Mouse (Mus musculus) CH12.LX (cell line): Measurements from ENCODE around the gene Irf2.

Experiments
- CHD2 ChIP-seq: IDR thresholded peaks from 2 replicates; pipeline ENCODE4 v1.6.1; 2011; ENCODE audit warnings: low read length, improper control_type of control experiment
- CTCF ChIP-seq, 2 experiments: IDR thresholded peaks in 1 of 2; conservative IDR thresholded peaks in 1 of 2; 2 replicates each; pipeline ENCODE4 v1.5.1; 2011 to 2012; ENCODE audit warnings: low read depth in 2 of 2, low read length in 2 of 2, improper control_type of control experiment in 1 of 2, inconsistent platforms in 1 of 2, mild to moderate bottlenecking in 1 of 2, moderate library complexity in 1 of 2
- E2F4 ChIP-seq: IDR thresholded peaks from 2 replicates; pipeline ENCODE4 v1.6.1; 2011; ENCODE audit warnings: low read depth, low read length, improper control_type of control experiment; ENCODE audit not compliant: insufficient replicate concordance
- ELF1 ChIP-seq: IDR thresholded peaks from 2 replicates; pipeline ENCODE4 v1.6.1; 2014; ENCODE audit warnings: low read depth, mild to moderate bottlenecking, inconsistent platforms, low read length, improper control_type of control experiment
- ETS1 ChIP-seq: conservative IDR thresholded peaks from 2 replicates; pipeline ENCODE4 v1.6.1; 2012; ENCODE audit warnings: low read depth, mild to moderate bottlenecking, inconsistent platforms, low read length, improper control_type of control experiment, moderate library complexity
- MAX ChIP-seq: IDR thresholded peaks from 2 replicates; pipeline ENCODE4 v1.6.1; 2011; ENCODE audit warnings: low read length, improper control_type of control experiment
- POLR2AphosphoS2 ChIP-seq: IDR thresholded peaks from 2 replicates; pipeline ENCODE4 v1.6.1; 2011; ENCODE audit warnings: low read depth, low read length, improper control_type of control experiment
- TBP ChIP-seq: conservative IDR thresholded peaks from 2 replicates; pipeline ENCODE4 v1.6.1; 2011; ENCODE audit warnings: low read depth, low read length, improper control_type of control experiment
- TCF12 ChIP-seq: IDR thresholded peaks from 2 replicates; pipeline ENCODE4 v1.6.1; 2014; ENCODE audit warnings: low read depth, mild to moderate bottlenecking, inconsistent platforms, low read length, improper control_type of control experiment
- ZMIZ1 ChIP-seq: IDR thresholded peaks from 2 replicates; pipeline ENCODE4 v1.6.1; 2012; ENCODE audit warnings: low read depth, mild to moderate bottlenecking, inconsistent platforms, low read length, improper control_type of control experiment
- ZNF384 ChIP-seq: IDR thresholded peaks from 2 replicates; pipeline ENCODE4 v1.6.1; 2012; ENCODE audit warnings: low read depth, low read length, improper control_type of control experiment, inconsistent platforms

- TF ChIP-seq CTCF (conservative IDR thresholded peaks at IDR 0.05 in 1 of 2, IDR thresholded peaks at IDR 0.05 in 1 of 2; ENCODE audit: low read depth in 2 of 2, low read length in 2 of 2) (no peak), MAX (no peak), ETS1 (no peak), ELF1 (no peak), ZMIZ1 (no peak), ZNF384 (no peak), TCF12 (no peak), POLR2AphosphoS2 (no peak), E2F4 (no peak), CHD2 (no peak), TBP (no peak)
These were observed 60.2 kb downstream of the Irf2 start for GRCm38 (mm10) chr8:46799706-46800105.
